Mouse (Mus musculus): Measurements from ENCODE around the gene Gm1123.

Gene Gm1123

GRCm38 (mm10) chr9:99001326-99001725 is 34.2 kb downstream of the Gm1123 start:
- no peak for ATAC-seq (ENCODE audit: low TSS enrichment)

- ATAC-seq (ENCODE audit: low TSS enrichment): peak; percentile 93
Observed at GRCm38 (mm10) chr9:98999881-99000339, 35.6 kb downstream of the Gm1123 start.

GRCm38 (mm10) chr9:98994103-98994502 is 41.4 kb downstream of the Gm1123 start:
- ATAC-seq (ENCODE audit: low TSS enrichment): no peak

GRCm38 (mm10) chr9:98987131-98987530 is 48.4 kb downstream of the Gm1123 start:
- ATAC-seq (ENCODE audit: low TSS enrichment): no peak

GRCm38 (mm10) chr9:98986476-98987096 is 48.9 kb downstream of the Gm1123 start:
- ATAC-seq (ENCODE audit: low TSS enrichment): peak; percentile 44

GRCm38 (mm10) chr9:98985800-98986475 is 49.6 kb downstream of the Gm1123 start, which contains the start of gene Faim:
TSS of gene Faim (plus strand) at chr9:98986373.
- ATAC-seq (ENCODE audit: low TSS enrichment): peak; percentile 97

- ATAC-seq (ENCODE audit: low TSS enrichment): peak; percentile 93
Observed at GRCm38 (mm10) chr9:98979431-98980416, 55.8 kb downstream of the Gm1123 start.

GRCm38 (mm10) chr9:98976520-98976919 is 59.0 kb downstream of the Gm1123 start:
- no peak for ATAC-seq (ENCODE audit: low TSS enrichment)

GRCm38 (mm10) chr9:98976081-98976480 is 59.4 kb downstream of the Gm1123 start:
- no peak for ATAC-seq (ENCODE audit: low TSS enrichment)

GRCm38 (mm10) chr9:98974898-98975297 is 60.6 kb downstream of the Gm1123 start:
- ATAC-seq (ENCODE audit: low TSS enrichment): no peak

GRCm38 (mm10) chr9:98973561-98973960 is 62.0 kb downstream of the Gm1123 start:
- no peak for ATAC-seq (ENCODE audit: low TSS enrichment)

- no peak for ATAC-seq (ENCODE audit: low TSS enrichment)
Observed at GRCm38 (mm10) chr9:98973101-98973521, 62.4 kb downstream of the Gm1123 start.

- no peak for ATAC-seq (ENCODE audit: low TSS enrichment)
Observed at GRCm38 (mm10) chr9:98965084-98965483, 70.4 kb downstream of the Gm1123 start.

GRCm38 (mm10) chr9:98963661-98964060 is 71.9 kb downstream of the Gm1123 start:
- ATAC-seq (ENCODE audit: low TSS enrichment): no peak

GRCm38 (mm10) chr9:98962478-98963142 is 72.9 kb downstream of the Gm1123 start:
- ATAC-seq (ENCODE audit: low TSS enrichment): no peak

GRCm38 (mm10) chr9:98961591-98962477 is 73.7 kb downstream of the Gm1123 start:
- ATAC-seq (ENCODE audit: low TSS enrichment): no peak

- no peak for ATAC-seq (ENCODE audit: low TSS enrichment)
Observed at GRCm38 (mm10) chr9:98960348-98960747, 75.2 kb downstream of the Gm1123 start.

GRCm38 (mm10) chr9:98959851-98960250 is 75.7 kb downstream of the Gm1123 start:
- ATAC-seq (ENCODE audit: low TSS enrichment): no peak

- ATAC-seq (ENCODE audit: low TSS enrichment): no peak
Observed at GRCm38 (mm10) chr9:98958628-98959027, 76.9 kb downstream of the Gm1123 start.

GRCm38 (mm10) chr9:98957751-98958351 is 77.7 kb downstream of the Gm1123 start:
- no peak for ATAC-seq (ENCODE audit: low TSS enrichment)

Data from frontal cortex, adult (tissue).